Mouse (Mus musculus): Measurements from ENCODE around the gene Krtap9-3.

- TF ChIP-seq CTCF (IDR thresholded peaks at IDR 0.05; ENCODE audit: extremely low read depth, insufficient read length, insufficient replicate concordance, low read depth, low read length), result no peak
- TF ChIP-seq POLR2A (IDR thresholded peaks at IDR 0.05; ENCODE audit: low read depth, low read length), result no peak
Observed at GRCm38 (mm10) chr11:99634653-99635134, 36.8 kb upstream of the Krtap9-3 start, which contains the start of gene Krtap4-2.
